Mouse (Mus musculus): ENCODE measurements around the gene Rad51ap2. TPM values are rescaled to one million over a fixed set of nuclear protein-coding genes. Genes with fewer than 3 reads are reported as not detected.

Gene Rad51ap2
- polyA plus RNA-seq, 1 experiment from 2014 or later = 0.20 TPM

DNA sequence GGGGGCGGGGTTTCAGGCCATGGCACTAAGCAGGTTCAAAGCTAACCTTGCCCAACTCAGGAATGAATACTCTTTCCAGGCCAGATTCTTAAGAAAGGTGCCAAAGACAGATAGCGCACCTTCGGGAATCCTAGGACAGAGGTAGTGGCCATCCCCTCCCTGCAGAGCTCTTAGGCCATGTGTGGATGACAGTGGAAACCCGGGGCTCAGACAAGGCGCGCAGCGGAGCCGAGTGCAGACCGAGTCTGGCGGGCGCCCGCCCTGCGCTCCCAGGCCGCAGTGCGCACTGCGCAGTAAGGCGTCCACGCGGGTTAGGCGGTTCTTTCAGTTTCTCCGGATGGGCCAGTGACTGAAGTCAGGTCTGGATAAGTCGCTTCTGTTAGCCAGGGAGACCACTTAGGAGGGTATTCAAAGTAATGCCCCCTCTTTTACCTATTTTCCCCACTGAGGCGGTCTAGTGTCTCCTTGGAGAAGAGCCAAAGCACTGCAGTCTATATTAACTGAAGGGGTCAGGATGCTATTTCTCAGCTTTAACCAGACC, 17.9 kb upstream of the Rad51ap2 start:
- Histone ChIP-seq H3K27me3 (peaks cover 28% of the 10 kb centered on the region), H3K4me1 (peaks cover 20% of the 10 kb centered on the region), H3K27ac (no peak overlapping the region), H3K4me2 (peak overlapping the region; percentile 87), H3K9ac (no peak overlapping the region), H3K9me3 (no peaks in the 10 kb centered on the region), H3K36me3 (no peaks in the 10 kb centered on the region), H3K4me3 (peak overlapping the region; percentile 46)
- ATAC-seq (ENCODE audit: insufficient number of reproducible peaks, low FRiP score, low TSS enrichment, low read depth) = no peak
- 32% methylated on average over 23 of the region's 23 CpGs for WGBS

DNA sequence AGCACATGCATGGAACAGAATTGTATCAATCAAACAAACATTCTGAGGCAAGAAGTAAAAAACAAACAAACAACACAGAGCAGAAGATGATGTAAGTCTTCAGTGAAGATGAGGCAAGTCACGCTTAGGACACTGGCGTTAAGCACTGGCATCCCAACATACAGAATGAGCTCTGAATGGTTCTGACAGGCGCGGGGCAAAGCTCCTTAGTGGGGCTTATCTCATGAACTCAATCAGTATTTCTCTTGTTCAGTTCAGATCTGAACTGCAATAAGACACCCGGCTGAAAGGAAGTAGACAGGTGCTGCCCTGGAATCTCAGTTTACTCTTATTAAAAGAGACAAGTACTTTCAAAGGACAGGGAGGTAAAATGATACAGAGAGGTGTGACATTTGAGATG, 1.7 kb upstream of the Rad51ap2 start:
- no peaks in the 10 kb centered on the region; the same call in 1 of the 2 replicates for H3K27me3 ChIP-seq
- 68% methylated on average over 5 of the region's 5 CpGs for WGBS
- no peak for ATAC-seq (ENCODE audit: insufficient number of reproducible peaks, low FRiP score, low TSS enrichment, low read depth)
- no peaks in the 10 kb centered on the region for H3K9me3 ChIP-seq
- no peaks in the 10 kb centered on the region for H3K36me3 ChIP-seq
- no peak overlapping the region for H3K27ac ChIP-seq
- H3K4me3 ChIP-seq = no peak overlapping the region
- no peak overlapping the region for H3K4me2 ChIP-seq
- no peak overlapping the region for H3K9ac ChIP-seq
- H3K4me1 ChIP-seq = peaks cover 5% of the 10 kb centered on the region; the same call in 1 of the 2 replicates

DNA sequence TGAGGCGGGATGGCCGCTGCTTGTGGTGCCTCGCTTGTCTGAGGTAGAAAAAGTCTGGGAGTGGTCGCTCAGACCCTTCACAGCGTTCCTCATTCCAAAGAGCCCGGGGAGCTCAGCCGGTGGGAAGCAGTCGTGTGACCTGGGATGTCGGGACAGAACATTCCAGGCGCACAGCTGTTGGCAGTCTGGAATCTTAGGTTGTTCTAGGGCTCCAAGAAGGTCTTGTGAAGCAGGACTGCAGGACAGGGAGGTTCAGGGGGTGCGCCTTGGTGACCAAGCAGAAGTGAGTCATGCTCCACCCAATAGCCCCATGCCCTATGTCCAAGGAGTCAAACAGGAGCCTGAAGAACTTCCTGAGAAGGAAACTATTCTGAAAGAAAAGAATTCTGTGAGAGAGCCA, 334 bp downstream of the Rad51ap2 start:
- Histone ChIP-seq H3K4me2 (peak overlapping the region; percentile 93), H3K36me3 (no peaks in the 10 kb centered on the region), H3K4me1 (peaks cover 5% of the 10 kb centered on the region; the same call in 1 of the 2 replicates), H3K4me3 (peak overlapping the region; percentile 56), H3K27me3 (no peaks in the 10 kb centered on the region; the same call in 1 of the 2 replicates), H3K9ac (peak overlapping the region; percentile 55), H3K9me3 (no peaks in the 10 kb centered on the region), H3K27ac (no peak overlapping the region)
- WGBS = 4% methylated on average over 11 of the region's 11 CpGs
- ATAC-seq (ENCODE audit: insufficient number of reproducible peaks, low FRiP score, low TSS enrichment, low read depth) = peak; percentile 40; the same call in 1 of the 2 replicates

DNA sequence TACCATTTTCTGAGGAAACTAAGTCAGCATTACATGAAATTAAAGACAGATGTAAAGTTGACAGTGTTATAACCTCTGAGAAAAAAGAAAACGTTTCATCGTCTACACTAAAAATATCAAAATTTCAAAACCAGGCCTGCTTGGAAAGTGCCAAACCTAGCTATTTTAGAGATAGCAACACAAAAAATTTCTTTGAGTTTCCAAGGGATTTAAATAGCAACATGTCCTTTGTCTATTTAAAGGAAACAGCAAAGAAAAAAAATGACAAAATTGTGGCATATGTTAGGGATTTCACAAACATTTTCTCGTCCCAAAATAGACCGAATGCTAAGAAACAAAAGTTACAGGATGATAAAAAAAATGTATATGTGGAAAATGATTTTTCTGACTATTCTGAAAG, 753 bp downstream of the Rad51ap2 start:
- H3K4me2 ChIP-seq = peak overlapping the region; percentile 93; the same call in 1 of the 2 replicates
- 60% methylated on average over 4 of the region's 4 CpGs for WGBS
- no peak overlapping the region for H3K27ac ChIP-seq
- no peak overlapping the region for H3K9ac ChIP-seq
- no peak for ATAC-seq (ENCODE audit: insufficient number of reproducible peaks, low FRiP score, low TSS enrichment, low read depth)
- H3K4me1 ChIP-seq = peaks cover 5% of the 10 kb centered on the region; the same call in 1 of the 2 replicates
- H3K4me3 ChIP-seq = no peak overlapping the region
- H3K9me3 ChIP-seq = no peaks in the 10 kb centered on the region
- H3K36me3 ChIP-seq = no peaks in the 10 kb centered on the region
- H3K27me3 ChIP-seq = no peaks in the 10 kb centered on the region; the same call in 1 of the 2 replicates

Other genes starting within 250 kb of the Rad51ap2 start
- not detected in 2 replicates for gene Msgn1, start 247.1 kb upstream of the Rad51ap2 start, polyA plus RNA-seq (2015; fragmentation: Nextera tagmentation; extraction: Ambion mirVana)
- 5.6 and 7.5 TPM in 2 replicates for gene Gen1, start 190.3 kb upstream of the Rad51ap2 start, polyA plus RNA-seq (2015; fragmentation: Nextera tagmentation; extraction: Ambion mirVana)
- gene Smc6, start 190.2 kb upstream of the Rad51ap2 start, polyA plus RNA-seq (2015; fragmentation: Nextera tagmentation; extraction: Ambion mirVana) = 137 and 145 TPM in 2 replicates
- 1.3 and 1.4 TPM in 2 replicates for gene Vsnl1, start 19.5 kb upstream of the Rad51ap2 start, polyA plus RNA-seq (2015; fragmentation: Nextera tagmentation; extraction: Ambion mirVana)